Mouse (Mus musculus) mature B cell (primary cell): ENCODE measurements around the gene Gm17467.
"Not testable (repeated sequence)": the region's sequence is repeated elsewhere in the genome, so short reads cannot be mapped to it uniquely, and the experiment has no call there.

Source experiments
- in situ Hi-C: fragments of 300-500 bp; cut with MboI; formaldehyde crosslinking; loops from 2 replicates; pipeline ENCODE4 v1.14.3; 2019

Gene Gm17467

GRCm38 (mm10) chrX:123704691-123705090, at the start of gene Gm17467:
Gm17467 (minus strand) TSS chrX:123704791.
- in situ Hi-C loops = not testable (repeated sequence)
